Mouse (Mus musculus) forebrain, embryonic 11.5 days (tissue): ENCODE measurements around the gene Ifngr2. TPM values are rescaled to one million over a fixed set of nuclear protein-coding genes. Genes with fewer than 3 reads are reported as not detected.

Experiments used
- ATAC-seq: fragments of 200-750 bp; cut with Nextera tagmentation; replicated peaks from 2 replicates; pipeline ENCODE4 v1.8.0; 2017; ENCODE audit warnings: moderate TSS enrichment; ENCODE audit not compliant: low FRiP score
- DNase-seq: peaks from one replicate; pipeline ENCODE4 v3.0.0-alpha.2; 2017; ENCODE audit warnings: low spot score
- H3K27ac ChIP-seq: fragments of 300-500 bp; sonication (generic); 2 replicates; pipeline ENCODE4 v1.5.1; 2014; ENCODE audit warnings: low read depth, low read length
- H3K27me3 ChIP-seq: fragments of 300-500 bp; sonication (generic); 2 replicates; pipeline ENCODE4 v1.6.1; 2014; ENCODE audit warnings: mild to moderate bottlenecking, low read length, mixed read lengths; ENCODE audit not compliant: control insufficient read depth, insufficient read depth
- H3K36me3 ChIP-seq: fragments of 300-500 bp; sonication (generic); 2 replicates; pipeline ENCODE4 v1.6.1; 2014; ENCODE audit warnings: mild to moderate bottlenecking, low read length, moderate library complexity, mixed read lengths; ENCODE audit not compliant: control insufficient read depth, insufficient read depth
- H3K4me1 ChIP-seq: fragments of 300-500 bp; sonication (generic); replicated peaks from 2 replicates; pipeline ENCODE4 v1.6.1; 2014; ENCODE audit warnings: low read length, mixed read lengths; ENCODE audit not compliant: control insufficient read depth, insufficient read depth
- H3K4me2 ChIP-seq: fragments of 300-500 bp; sonication (generic); 2 replicates; pipeline ENCODE4 v1.6.1; 2014; ENCODE audit warnings: low read depth, mild to moderate bottlenecking, low read length, moderate library complexity, mixed read lengths; ENCODE audit not compliant: severe bottlenecking
- H3K4me3 ChIP-seq: fragments of 300-500 bp; sonication (generic); 2 replicates; pipeline ENCODE4 v1.5.1; 2014; ENCODE audit warnings: low read depth, low read length
- H3K9ac ChIP-seq: fragments of 300-500 bp; sonication (generic); 2 replicates; pipeline ENCODE4 v1.6.1; 2014; ENCODE audit warnings: low read length
- H3K9me3 ChIP-seq: fragments of 300-500 bp; sonication (generic); 2 replicates; pipeline ENCODE4 v1.6.1; 2016; ENCODE audit warnings: low read length, mixed read lengths; ENCODE audit not compliant: control insufficient read depth
- WGBS: fragments of 180-500 bp; shearing (Covaris S2); extraction: QIAGEN DNeasy Blood & Tissue Kit; methylation state at CpG from one replicate; pipeline ENCODE4 v1.1.7; 2014; 5-methylcytosine and 5-hydroxymethylcytosine counted together
- polyA plus RNA-seq: library from polyadenylated mRNA; unstranded; fragments of >200 nt; fragmentation: Nextera tagmentation; extraction: Ambion mirVana; gene quantifications from 2 replicates; pipeline ENCODE4 v1.2.1, GENCODE M21; 2014

The Ifngr2 gene
- polyA plus RNA-seq, 1 experiment from 2014 or later: 31.6 TPM

GRCm38 (mm10) chr16:91597672-91598010 lies 50.8 kb downstream of the Ifngr2 start, which contains the start of gene Tmem50b:
Gene Tmem50b (minus strand): TSS chr16:91597800.
- H3K4me3 ChIP-seq: peak within 1 kb of the TSS; percentile 79
- H3K4me1 ChIP-seq: peaks cover 2% of the 10 kb centered on the region; the same call in 1 of the 2 replicates
- H3K4me2 ChIP-seq: peak within 1 kb of the TSS; percentile 88
- H3K9ac ChIP-seq: peak within 1 kb of the TSS; percentile 72
- H3K27ac ChIP-seq: no peak within 1 kb of the TSS
- peaks cover 3% of the 10 kb centered on the region; the same call in 1 of the 2 replicates for H3K27me3 ChIP-seq
- no peaks in the 10 kb centered on the region for H3K9me3 ChIP-seq
- DNase-seq (peak; percentile 99), ATAC-seq (peak; percentile 99)
- WGBS: 0% methylated on average over 33 of the region's 34 CpGs
- no peaks in the 10 kb centered on the region for H3K36me3 ChIP-seq

- Histone ChIP-seq H3K27ac (no peak overlapping the region), H3K9ac (no peak overlapping the region), H3K4me2 (no peak overlapping the region), H3K9me3 (no peaks in the 10 kb centered on the region), H3K4me3 (no peak overlapping the region), H3K4me1 (peaks cover 2% of the 10 kb centered on the region; the same call in 1 of the 2 replicates), H3K27me3 (peaks cover 3% of the 10 kb centered on the region; the same call in 1 of the 2 replicates), H3K36me3 (no peaks in the 10 kb centered on the region)
- DNase-seq (no peak), ATAC-seq (no peak)
Measured at GRCm38 (mm10) chr16:91599242-91599641, 52.4 kb downstream of the Ifngr2 start.

GRCm38 (mm10) chr16:91601081-91601480 lies 54.2 kb downstream of the Ifngr2 start:
- no peaks in the 10 kb centered on the region for H3K9me3 ChIP-seq
- no peak overlapping the region for H3K4me2 ChIP-seq
- 86% methylated on average over 4 of the region's 4 CpGs for WGBS
- DNase-seq: no peak
- H3K27ac ChIP-seq: no peak overlapping the region
- peaks cover 2% of the 10 kb centered on the region; the same call in 1 of the 2 replicates for H3K4me1 ChIP-seq
- no peaks in the 10 kb centered on the region for H3K36me3 ChIP-seq
- no peak for ATAC-seq
- H3K9ac ChIP-seq: no peak overlapping the region
- H3K4me3 ChIP-seq: no peak overlapping the region
- peaks cover 3% of the 10 kb centered on the region; the same call in 1 of the 2 replicates for H3K27me3 ChIP-seq

- no peak for ATAC-seq
- 83% methylated on average over 9 of the region's 9 CpGs for whole genome bisulfite sequencing
Measured at GRCm38 (mm10) chr16:91601693-91602092, 54.8 kb downstream of the Ifngr2 start.

GRCm38 (mm10) chr16:91605156-91605555 lies 58.3 kb downstream of the Ifngr2 start:
- Histone ChIP-seq H3K27ac (no peak overlapping the region), H3K36me3 (no peaks in the 10 kb centered on the region), H3K27me3 (no peaks in the 10 kb centered on the region), H3K4me3 (no peak overlapping the region), H3K9ac (no peak overlapping the region), H3K9me3 (no peaks in the 10 kb centered on the region), H3K4me1 (no peaks in the 10 kb centered on the region), H3K4me2 (no peak overlapping the region)
- DNase-seq: no peak
- WGBS: 85% methylated on average over 6 of the region's 6 CpGs
- ATAC-seq: no peak

More at GRCm38 (mm10) chr16:91601693-91602092, 54.8 kb downstream of the Ifngr2 start:
- Histone ChIP-seq H3K4me3 (no peak overlapping the region), H3K36me3 (no peaks in the 10 kb centered on the region), H3K4me2 (no peak overlapping the region), H3K9ac (no peak overlapping the region), H3K4me1 (no peaks in the 10 kb centered on the region; the same call in 1 of the 2 replicates), H3K27me3 (peaks cover 3% of the 10 kb centered on the region; the same call in 1 of the 2 replicates), H3K27ac (no peak overlapping the region), H3K9me3 (no peaks in the 10 kb centered on the region)
- DNase-seq: no peak

- Histone ChIP-seq H3K9ac (no peak overlapping the region), H3K27me3 (no peaks in the 10 kb centered on the region), H3K27ac (no peak overlapping the region), H3K9me3 (no peaks in the 10 kb centered on the region), H3K4me1 (no peaks in the 10 kb centered on the region), H3K4me3 (no peak overlapping the region), H3K36me3 (no peaks in the 10 kb centered on the region), H3K4me2 (no peak overlapping the region)
- no peak for DNase-seq
- WGBS: 89% methylated on average over 8 of the region's 8 CpGs
- no peak for ATAC-seq
Measured at GRCm38 (mm10) chr16:91606958-91607357, 60.1 kb downstream of the Ifngr2 start.

- no peak for ATAC-seq
Measured at GRCm38 (mm10) chr16:91609501-91610245, 62.8 kb downstream of the Ifngr2 start.

GRCm38 (mm10) chr16:91611248-91611647 lies 64.4 kb downstream of the Ifngr2 start:
- Histone ChIP-seq H3K4me3 (no peak overlapping the region), H3K9me3 (no peaks in the 10 kb centered on the region), H3K9ac (no peak overlapping the region), H3K36me3 (no peaks in the 10 kb centered on the region), H3K4me1 (no peaks in the 10 kb centered on the region), H3K27ac (no peak overlapping the region), H3K27me3 (no peaks in the 10 kb centered on the region), H3K4me2 (no peak overlapping the region)
- ATAC-seq: no peak
- WGBS: 73% methylated on average over 11 of the region's 11 CpGs
- DNase-seq: no peak

More at GRCm38 (mm10) chr16:91609501-91610245, 62.8 kb downstream of the Ifngr2 start:
- Histone ChIP-seq H3K4me3 (no peak overlapping the region), H3K27ac (no peak overlapping the region), H3K9ac (no peak overlapping the region), H3K27me3 (no peaks in the 10 kb centered on the region), H3K9me3 (no peaks in the 10 kb centered on the region), H3K36me3 (no peaks in the 10 kb centered on the region), H3K4me2 (no peak overlapping the region), H3K4me1 (no peaks in the 10 kb centered on the region)
- WGBS: 81% methylated on average over 9 of the region's 9 CpGs
- no peak for DNase-seq

- H3K9ac ChIP-seq: no peak overlapping the region
- no peak overlapping the region for H3K4me2 ChIP-seq
- no peak overlapping the region for H3K4me3 ChIP-seq
- no peaks in the 10 kb centered on the region for H3K36me3 ChIP-seq
- ATAC-seq (no peak), DNase-seq (no peak)
- no peaks in the 10 kb centered on the region for H3K9me3 ChIP-seq
- no peak overlapping the region for H3K27ac ChIP-seq
- WGBS: 77% methylated on average over 5 of the region's 5 CpGs
- no peaks in the 10 kb centered on the region for H3K27me3 ChIP-seq
- no peaks in the 10 kb centered on the region for H3K4me1 ChIP-seq
Measured at GRCm38 (mm10) chr16:91612525-91612924, 65.7 kb downstream of the Ifngr2 start.
